Mouse (Mus musculus) embryonic facial prominence, embryonic 12.5 days (tissue): ENCODE results near the gene Ano2. TPM values are rescaled to one million over a fixed set of nuclear protein-coding genes. Genes with fewer than 3 reads are reported as not detected.

Experiments used
- ATAC-seq: fragments of 200-750 bp; cut with Nextera tagmentation; 2 replicates; pipeline ENCODE4 v1.8.0; 2017; ENCODE audit not compliant: insufficient number of reproducible peaks, insufficient read depth, low FRiP score, low TSS enrichment
- H3K27ac ChIP-seq: fragments of 300-500 bp; sonication (generic); 2 replicates; pipeline ENCODE4 v1.5.1; 2016; ENCODE audit warnings: mild to moderate bottlenecking
- H3K27me3 ChIP-seq: fragments of 300-500 bp; sonication (generic); 2 replicates; pipeline ENCODE4 v1.6.1; 2016; ENCODE audit warnings: mild to moderate bottlenecking, moderate library complexity
- H3K36me3 ChIP-seq: fragments of 300-500 bp; sonication (generic); 2 replicates; pipeline ENCODE4 v1.6.1; 2016; ENCODE audit warnings: mild to moderate bottlenecking
- H3K4me1 ChIP-seq: fragments of 300-500 bp; sonication (generic); 2 replicates; pipeline ENCODE4 v1.6.1; 2016
- H3K4me2 ChIP-seq: fragments of 300-500 bp; sonication (generic); replicated peaks from 2 replicates; pipeline ENCODE4 v1.6.1; 2016; ENCODE audit warnings: mild to moderate bottlenecking, moderate library complexity
- H3K4me3 ChIP-seq: fragments of 300-500 bp; sonication (generic); 2 replicates; pipeline ENCODE4 v1.5.1; 2016; ENCODE audit warnings: mild to moderate bottlenecking
- H3K9ac ChIP-seq: fragments of 300-500 bp; sonication (generic); 2 replicates; pipeline ENCODE4 v1.6.1; 2016; ENCODE audit warnings: mild to moderate bottlenecking, moderate library complexity
- H3K9me3 ChIP-seq: fragments of 300-500 bp; sonication (generic); 2 replicates; pipeline ENCODE4 v1.6.1; 2016; ENCODE audit warnings: mild to moderate bottlenecking, moderate library complexity
- WGBS: fragments of 180-500 bp; shearing (Covaris S2); methylation state at CpG from one replicate; pipeline ENCODE4 v1.1.7; 2016; 5-methylcytosine and 5-hydroxymethylcytosine counted together
- polyA plus RNA-seq: library from polyadenylated mRNA; unstranded; fragments of >200 nt; fragmentation: Nextera tagmentation; extraction: Ambion mirVana; gene quantifications from 2 replicates; pipeline ENCODE4 v1.2.1, GENCODE M21; 2016

Ano2 gene
- polyA plus RNA-seq, 1 experiment from 2014 or later: 0.35 TPM

- H3K4me3 ChIP-seq: no peak overlapping the region
- ATAC-seq: no peak
- H3K9me3 ChIP-seq: no peaks in the 10 kb centered on the region
- H3K9ac ChIP-seq: no peak overlapping the region
- no peaks in the 10 kb centered on the region for H3K4me1 ChIP-seq
- H3K27me3 ChIP-seq: no peaks in the 10 kb centered on the region
- no peak overlapping the region for H3K4me2 ChIP-seq
- WGBS: 74% methylated on average over 11 of the region's 11 CpGs
- no peak overlapping the region for H3K27ac ChIP-seq
- no peaks in the 10 kb centered on the region for H3K36me3 ChIP-seq
Measured at GRCm38 (mm10) chr6:125680613-125681012, 9.6 kb upstream of the Ano2 start.

DNA sequence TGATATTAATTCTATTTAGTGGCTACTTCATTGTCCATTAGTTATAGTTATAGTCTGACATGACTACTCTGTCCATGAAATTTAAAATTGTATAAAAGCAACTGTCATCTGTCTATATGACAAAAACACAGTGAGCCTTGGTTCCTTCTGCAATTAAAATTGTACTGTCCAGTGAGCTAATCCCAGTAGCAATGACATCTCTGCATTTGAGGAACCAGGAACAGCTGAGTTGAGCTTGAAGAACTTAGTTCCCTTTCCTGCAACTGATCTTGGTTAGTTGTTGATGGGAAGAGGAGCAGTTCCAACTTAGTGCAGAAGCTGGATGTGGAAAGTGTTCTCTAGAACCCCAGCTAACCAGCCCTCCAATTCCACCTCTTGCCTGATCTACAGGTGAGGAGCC, 4.8 kb upstream of the Ano2 start:
- Histone ChIP-seq H3K27me3 (0 out of 2 replicates have a peak, but pooled peaks cover 4% of the 10 kb centered on the region), H3K27ac (no peak overlapping the region), H3K9ac (no peak overlapping the region), H3K4me3 (no peak overlapping the region), H3K36me3 (no peaks in the 10 kb centered on the region), H3K4me2 (no peak overlapping the region), H3K9me3 (no peaks in the 10 kb centered on the region), H3K4me1 (peaks cover 10% of the 10 kb centered on the region)
- no peak for ATAC-seq

GRCm38 (mm10) chr6:125687986-125688385, 2.2 kb upstream of the Ano2 start:
- 53% methylated on average over 1 of the region's 1 CpGs for WGBS
- H3K27me3 ChIP-seq: 0 out of 2 replicates have a peak, but pooled peaks cover 4% of the 10 kb centered on the region

DNA sequence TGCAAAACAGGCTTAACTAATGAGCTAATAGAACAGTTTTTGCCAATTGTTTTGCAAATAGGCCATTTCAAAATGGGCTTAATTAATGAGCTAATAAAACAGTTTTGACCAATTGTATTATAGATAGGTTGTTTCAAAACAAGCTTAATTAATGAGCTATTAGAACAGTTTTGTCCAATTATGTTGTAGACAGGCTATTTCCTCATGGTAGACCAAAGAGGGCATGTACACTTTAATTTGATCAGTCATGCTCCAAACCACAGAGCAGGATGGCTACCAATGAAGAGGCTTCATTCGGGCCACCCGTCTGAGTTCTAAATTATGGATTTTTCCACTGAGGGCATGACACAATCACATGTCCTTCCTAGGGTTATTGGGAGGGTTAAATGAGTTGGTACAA, 10.9 kb downstream of the Ano2 start:
- Histone ChIP-seq H3K9ac (no peak overlapping the region), H3K4me1 (no peaks in the 10 kb centered on the region), H3K36me3 (no peaks in the 10 kb centered on the region), H3K27ac (no peak overlapping the region), H3K4me3 (no peak overlapping the region), H3K9me3 (no peaks in the 10 kb centered on the region), H3K4me2 (no peak overlapping the region), H3K27me3 (no peaks in the 10 kb centered on the region)
- ATAC-seq: no peak
- WGBS: 86% methylated on average over 2 of the region's 2 CpGs

More at GRCm38 (mm10) chr6:125687986-125688385, 2.2 kb upstream of the Ano2 start:
- Histone ChIP-seq H3K4me1 (peaks cover 14% of the 10 kb centered on the region), H3K4me2 (no peak overlapping the region), H3K27ac (no peak overlapping the region), H3K9me3 (no peaks in the 10 kb centered on the region), H3K36me3 (no peaks in the 10 kb centered on the region), H3K4me3 (no peak overlapping the region), H3K9ac (no peak overlapping the region)
- ATAC-seq: no peak

DNA sequence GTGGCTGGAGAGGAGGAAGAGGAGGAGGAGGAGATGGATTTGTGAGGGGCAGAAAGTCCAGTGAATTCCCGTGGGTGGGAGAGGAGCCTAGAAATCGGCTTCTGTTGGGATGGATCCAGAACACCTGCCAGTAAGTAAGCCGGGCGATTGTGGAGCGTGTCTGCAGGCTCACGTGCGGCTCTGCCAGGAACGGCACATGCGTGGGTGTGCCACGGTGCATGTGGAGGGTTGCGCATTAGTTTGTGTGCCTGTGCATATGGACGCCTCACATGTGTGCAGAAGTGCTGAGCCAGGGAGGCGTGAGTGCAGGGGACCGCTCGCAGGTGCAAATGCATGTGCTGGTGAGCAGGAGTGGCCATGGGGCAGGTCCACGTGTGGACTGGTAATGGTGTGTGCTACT, 21.0 kb downstream of the Ano2 start:
- Histone ChIP-seq H3K27me3 (no peaks in the 10 kb centered on the region), H3K27ac (no peak overlapping the region), H3K4me2 (no peak overlapping the region), H3K4me1 (no peaks in the 10 kb centered on the region), H3K4me3 (no peak overlapping the region), H3K9me3 (no peaks in the 10 kb centered on the region), H3K9ac (no peak overlapping the region), H3K36me3 (no peaks in the 10 kb centered on the region)
- no peak for ATAC-seq
- WGBS: 84% methylated on average over 16 of the region's 16 CpGs

- WGBS: 83% methylated on average over 2 of the region's 2 CpGs
Measured at GRCm38 (mm10) chr6:125726408-125726807, 36.2 kb downstream of the Ano2 start.

GRCm38 (mm10) chr6:125727484-125727911, 37.3 kb downstream of the Ano2 start:
- H3K4me1 ChIP-seq: 0 out of 2 replicates have a peak, but pooled peaks cover 4% of the 10 kb centered on the region
- no peak overlapping the region for H3K4me2 ChIP-seq
- no peak overlapping the region for H3K9ac ChIP-seq
- H3K4me3 ChIP-seq: no peak overlapping the region
- no peaks in the 10 kb centered on the region for H3K36me3 ChIP-seq
- H3K9me3 ChIP-seq: no peaks in the 10 kb centered on the region
- no peak overlapping the region for H3K27ac ChIP-seq
- ATAC-seq: no peak
- WGBS: 54% methylated on average over 5 of the region's 5 CpGs
- H3K27me3 ChIP-seq: no peaks in the 10 kb centered on the region

More at GRCm38 (mm10) chr6:125726408-125726807, 36.2 kb downstream of the Ano2 start:
- no peaks in the 10 kb centered on the region for H3K27me3 ChIP-seq
- H3K36me3 ChIP-seq: no peaks in the 10 kb centered on the region
- no peak for ATAC-seq
- H3K4me3 ChIP-seq: no peak overlapping the region
- H3K4me1 ChIP-seq: 0 out of 2 replicates have a peak, but pooled peaks cover 4% of the 10 kb centered on the region
- H3K4me2 ChIP-seq: no peak overlapping the region
- no peaks in the 10 kb centered on the region for H3K9me3 ChIP-seq
- H3K9ac ChIP-seq: no peak overlapping the region
- H3K27ac ChIP-seq: no peak overlapping the region

GRCm38 (mm10) chr6:125729471-125729870, 39.3 kb downstream of the Ano2 start:
- H3K4me2 ChIP-seq: no peak overlapping the region
- H3K36me3 ChIP-seq: no peaks in the 10 kb centered on the region
- ATAC-seq: no peak
- WGBS: 75% methylated on average over 6 of the region's 6 CpGs
- H3K27me3 ChIP-seq: no peaks in the 10 kb centered on the region
- H3K27ac ChIP-seq: no peak overlapping the region
- 0 out of 2 replicates have a peak, but pooled peaks cover 4% of the 10 kb centered on the region for H3K4me1 ChIP-seq
- H3K9ac ChIP-seq: no peak overlapping the region
- H3K9me3 ChIP-seq: no peaks in the 10 kb centered on the region
- no peak overlapping the region for H3K4me3 ChIP-seq

DNA sequence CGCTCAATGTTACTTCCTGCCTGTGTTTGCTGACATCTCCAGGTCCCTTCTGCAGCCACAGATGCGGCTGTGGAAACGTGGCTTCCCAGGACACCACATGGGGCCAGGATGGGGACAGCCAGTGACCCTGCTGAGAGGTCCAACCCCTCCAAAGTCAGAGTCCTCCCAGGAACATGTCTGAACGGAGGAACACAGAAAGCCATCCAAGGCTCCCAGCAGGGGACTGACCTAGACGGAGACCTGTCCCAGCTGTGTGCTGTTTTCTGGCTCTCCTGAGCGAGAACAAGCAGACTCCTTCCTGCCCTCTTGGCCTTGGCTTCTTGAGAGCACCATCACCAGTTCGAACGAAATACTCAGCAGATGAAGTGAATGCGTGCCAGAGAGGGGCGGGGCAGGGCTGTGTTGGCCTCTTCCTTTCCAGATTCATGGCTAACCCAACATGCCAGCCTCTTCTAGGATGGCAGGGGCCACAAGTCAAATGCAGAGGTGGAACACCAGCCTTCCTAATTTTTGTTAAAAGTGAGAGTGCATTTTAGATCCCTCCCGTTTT, 39.8 kb downstream of the Ano2 start:
- Histone ChIP-seq H3K27me3 (no peaks in the 10 kb centered on the region), H3K4me3 (no peak overlapping the region), H3K27ac (no peak overlapping the region), H3K4me2 (no peak overlapping the region), H3K36me3 (no peaks in the 10 kb centered on the region), H3K4me1 (0 out of 2 replicates have a peak, but pooled peaks cover 4% of the 10 kb centered on the region), H3K9me3 (no peaks in the 10 kb centered on the region), H3K9ac (no peak overlapping the region)
- ATAC-seq: no peak
- WGBS: 62% methylated on average over 11 of the region's 11 CpGs

- no peaks in the 10 kb centered on the region for H3K27me3 ChIP-seq
- peaks cover 7% of the 10 kb centered on the region; the same call in 1 of the 2 replicates for H3K4me1 ChIP-seq
- H3K9me3 ChIP-seq: no peaks in the 10 kb centered on the region
- H3K4me3 ChIP-seq: no peak overlapping the region
- no peaks in the 10 kb centered on the region for H3K36me3 ChIP-seq
- H3K4me2 ChIP-seq: no peak overlapping the region
- no peak overlapping the region for H3K9ac ChIP-seq
- ATAC-seq: no peak
- 39% methylated on average over 11 of the region's 11 CpGs for WGBS
- H3K27ac ChIP-seq: no peak overlapping the region
Measured at GRCm38 (mm10) chr6:125737511-125738285, 47.5 kb downstream of the Ano2 start.

- ATAC-seq: no peak
- Histone ChIP-seq H3K36me3 (no peaks in the 10 kb centered on the region), H3K4me2 (no peak overlapping the region), H3K27ac (no peak overlapping the region), H3K9me3 (no peaks in the 10 kb centered on the region), H3K27me3 (no peaks in the 10 kb centered on the region), H3K9ac (no peak overlapping the region), H3K4me1 (0 out of 2 replicates have a peak, but pooled peaks cover 5% of the 10 kb centered on the region), H3K4me3 (no peak overlapping the region)
- WGBS: 93% methylated on average over 10 of the region's 10 CpGs
Measured at GRCm38 (mm10) chr6:125743203-125744100, 53.2 kb downstream of the Ano2 start.
